Mouse (Mus musculus) heart, adult 2 months (tissue): Measurements from ENCODE around the gene Palld.

Experiments used
- CTCF ChIP-seq: fragments of 200-600 bp; IDR thresholded peaks from 2 replicates; pipeline ENCODE4 v1.8.1; 2022; ENCODE audit warnings: antibody characterized with exemption, mild to moderate bottlenecking, moderate library complexity
- EP300 ChIP-seq: fragments of 200-500 bp; IDR thresholded peaks from 2 replicates; pipeline ENCODE4 v1.6.1; 2011; ENCODE audit warnings: low read depth, low read length, control low read depth; ENCODE audit not compliant: insufficient read depth
- POLR2A ChIP-seq: fragments of 200-500 bp; IDR thresholded peaks from 2 replicates; pipeline ENCODE4 v1.6.1; 2011; ENCODE audit warnings: mild to moderate bottlenecking, low read depth, low read length, control low read depth; ENCODE audit not compliant: insufficient read depth

DNA sequence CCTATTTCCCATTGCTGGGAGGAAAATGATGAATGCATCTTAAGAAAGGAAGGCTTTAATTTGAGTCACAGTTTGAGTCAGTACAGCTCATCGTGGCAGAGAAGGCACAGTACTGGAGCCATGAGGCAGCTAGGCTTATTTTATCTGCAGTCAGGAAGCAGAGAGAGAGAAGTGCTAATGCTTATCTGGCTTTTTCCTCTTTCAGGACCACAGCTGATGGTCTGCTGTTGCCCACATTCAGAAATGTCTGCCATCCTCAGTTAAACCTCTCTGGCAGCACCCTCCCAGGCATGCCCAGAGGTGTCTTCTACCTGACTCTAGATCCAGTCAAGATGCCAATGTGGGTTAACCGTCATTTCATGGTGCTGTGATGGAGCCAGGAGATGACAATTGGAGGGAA is 438.1 kb downstream of the Palld start:
- TF ChIP-seq CTCF, result no peak
- TF ChIP-seq POLR2A, result no peak
- no peak for TF ChIP-seq EP300
